Mouse (Mus musculus): ENCODE results near the gene Gm10944. TPM values are rescaled to one million over a fixed set of nuclear protein-coding genes. Genes with fewer than 3 reads are reported as not detected.

Gm10944 gene
- not detected in 2 replicates for total RNA-seq (2014; rRNA removed)
- polyA plus RNA-seq (2015; fragmentation: Nextera tagmentation; extraction: Ambion mirVana): not detected in 2 replicates

DNA sequence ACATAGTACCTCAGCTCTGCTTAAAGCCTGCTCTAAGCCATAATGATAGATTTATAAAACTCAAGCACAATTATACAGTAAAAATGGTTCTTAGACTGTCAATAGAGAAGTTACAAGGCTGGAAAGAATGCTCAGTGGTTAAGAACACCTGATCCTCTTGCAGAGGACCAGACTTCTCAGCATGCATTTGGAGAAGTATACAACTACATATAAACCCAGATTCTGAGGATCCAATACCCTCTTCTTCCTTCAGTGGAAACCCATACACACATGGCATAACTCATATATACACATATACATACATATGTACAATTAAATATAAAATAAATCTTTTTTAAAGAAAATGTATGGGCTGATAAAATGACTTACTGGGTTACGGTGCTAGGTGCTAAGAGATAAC, at the start of gene Gm10944:
Gene Gm10944 (plus strand): TSS at position 301 of the 400 bp plus-strand sequence.
- Histone ChIP-seq H3K9me3 (ENCODE audit: low read length) (no peaks in the 10 kb centered on the region), H3K9ac (no peak within 1 kb of the TSS), H3K4me2 (ENCODE audit: low read depth) (no peak within 1 kb of the TSS), H3K4me3 (ENCODE audit: low read depth, low read length) (no peak within 1 kb of the TSS), H3K4me1 (ENCODE audit: insufficient read depth) (no peaks in the 10 kb centered on the region), H3K27ac (ENCODE audit: low read depth, low read length) (no peak within 1 kb of the TSS), H3K27me3 (ENCODE audit: insufficient read depth, low read length) (no peaks in the 10 kb centered on the region), H3K36me3 (ENCODE audit: insufficient read depth) (no peaks in the 10 kb centered on the region)
- DNase-seq: no peak
- WGBS: 98% methylated on average over 1 of the region's 1 CpGs
- TF ChIP-seq CTCF (IDR thresholded peaks at IDR 0.05; ENCODE audit: low read depth): no peak
- no peak for ATAC-seq

DNA sequence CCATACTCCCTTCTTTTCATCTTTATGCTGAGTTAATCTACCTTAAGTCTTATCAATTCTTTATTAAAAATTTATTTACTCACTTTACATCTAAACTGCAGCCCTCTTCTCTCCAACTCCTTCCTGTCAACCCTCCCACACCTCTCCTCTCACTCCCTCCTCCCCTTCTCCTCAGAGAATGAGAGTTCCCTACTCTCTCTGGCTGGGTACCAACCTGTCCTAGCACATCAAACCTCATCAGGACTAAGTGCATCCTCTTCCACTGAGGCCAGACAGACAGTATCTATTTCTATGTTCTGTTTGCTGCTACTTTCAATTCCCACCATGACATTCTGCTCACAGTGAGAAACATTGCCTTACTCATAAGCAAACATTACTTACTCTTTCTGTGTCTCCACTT, 25.2 kb upstream of the Gm10944 start:
- Histone ChIP-seq H3K4me3 (ENCODE audit: low read depth, low read length) (no peak overlapping the region), H3K27ac (ENCODE audit: low read depth, low read length) (no peak overlapping the region), H3K9ac (no peak overlapping the region), H3K36me3 (ENCODE audit: insufficient read depth) (no peaks in the 10 kb centered on the region), H3K9me3 (ENCODE audit: low read length) (no peaks in the 10 kb centered on the region), H3K4me2 (ENCODE audit: low read depth) (no peak overlapping the region), H3K27me3 (ENCODE audit: insufficient read depth, low read length) (no peaks in the 10 kb centered on the region), H3K4me1 (ENCODE audit: insufficient read depth) (no peaks in the 10 kb centered on the region)
- TF ChIP-seq CTCF (IDR thresholded peaks at IDR 0.05; ENCODE audit: low read depth): no peak
- ATAC-seq (no peak), DNase-seq (no peak)

DNA sequence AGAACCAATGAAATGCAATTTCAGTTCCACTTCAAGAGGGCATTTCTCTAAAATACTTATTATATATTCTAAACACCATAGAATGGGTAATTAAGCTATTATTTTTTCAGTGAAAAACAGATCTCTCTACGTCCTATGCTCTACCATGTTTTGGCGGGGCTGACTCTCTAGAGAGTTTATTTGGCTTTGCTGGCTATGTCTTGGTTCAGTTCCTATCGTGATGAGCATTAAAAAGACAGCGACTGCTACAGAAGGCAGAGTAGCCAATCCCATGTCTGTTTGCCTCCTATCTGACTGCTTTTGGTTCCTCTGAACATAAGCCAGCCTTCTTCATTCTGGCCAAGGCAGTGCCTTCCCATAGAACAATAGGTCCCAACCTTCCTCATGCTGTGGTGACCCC, 24.5 kb upstream of the Gm10944 start:
- WGBS: 76% methylated on average over 4 of the region's 4 CpGs
- ATAC-seq (no peak), DNase-seq (no peak)
- H3K9me3 ChIP-seq (ENCODE audit: low read length): no peaks in the 10 kb centered on the region
- H3K4me2 ChIP-seq (ENCODE audit: low read depth): no peak overlapping the region
- no peak for TF ChIP-seq CTCF (IDR thresholded peaks at IDR 0.05; ENCODE audit: low read depth)
- H3K36me3 ChIP-seq (ENCODE audit: insufficient read depth): no peaks in the 10 kb centered on the region
- no peaks in the 10 kb centered on the region for H3K4me1 ChIP-seq (ENCODE audit: insufficient read depth)
- no peaks in the 10 kb centered on the region for H3K27me3 ChIP-seq (ENCODE audit: insufficient read depth, low read length)
- no peak overlapping the region for H3K4me3 ChIP-seq (ENCODE audit: low read depth, low read length)
- no peak overlapping the region for H3K9ac ChIP-seq
- H3K27ac ChIP-seq (ENCODE audit: low read depth, low read length): no peak overlapping the region

DNA sequence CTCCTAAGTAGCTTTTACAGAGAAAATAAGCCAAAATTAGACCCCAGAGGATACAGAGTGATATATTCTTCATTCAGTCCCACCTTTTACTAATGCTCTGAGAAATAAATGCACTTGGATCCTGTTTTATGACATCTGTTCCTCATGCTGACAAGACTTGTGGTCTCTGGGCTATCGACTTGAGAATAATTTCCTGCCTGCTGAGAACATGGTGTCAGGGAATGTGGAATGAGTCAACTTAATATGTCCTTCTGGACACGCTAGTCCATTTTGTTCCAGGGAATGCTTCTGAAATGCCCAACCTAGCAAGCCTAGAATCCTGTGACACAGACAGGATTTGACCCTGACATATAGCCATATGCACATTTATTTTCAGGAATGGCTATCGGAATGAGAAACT, 22.0 kb upstream of the Gm10944 start:
- no peaks in the 10 kb centered on the region for H3K27me3 ChIP-seq (ENCODE audit: insufficient read depth, low read length)
- H3K36me3 ChIP-seq (ENCODE audit: insufficient read depth): no peaks in the 10 kb centered on the region
- no peaks in the 10 kb centered on the region for H3K4me1 ChIP-seq (ENCODE audit: insufficient read depth)
- no peak overlapping the region for H3K4me3 ChIP-seq (ENCODE audit: low read depth, low read length)
- no peak overlapping the region for H3K9ac ChIP-seq
- 85% methylated on average over 3 of the region's 3 CpGs for WGBS
- no peaks in the 10 kb centered on the region for H3K9me3 ChIP-seq (ENCODE audit: low read length)
- no peak overlapping the region for H3K27ac ChIP-seq (ENCODE audit: low read depth, low read length)
- no peak overlapping the region for H3K4me2 ChIP-seq (ENCODE audit: low read depth)
- no peak for TF ChIP-seq CTCF (IDR thresholded peaks at IDR 0.05; ENCODE audit: low read depth)
- ATAC-seq: no peak
- no peak for DNase-seq

DNA sequence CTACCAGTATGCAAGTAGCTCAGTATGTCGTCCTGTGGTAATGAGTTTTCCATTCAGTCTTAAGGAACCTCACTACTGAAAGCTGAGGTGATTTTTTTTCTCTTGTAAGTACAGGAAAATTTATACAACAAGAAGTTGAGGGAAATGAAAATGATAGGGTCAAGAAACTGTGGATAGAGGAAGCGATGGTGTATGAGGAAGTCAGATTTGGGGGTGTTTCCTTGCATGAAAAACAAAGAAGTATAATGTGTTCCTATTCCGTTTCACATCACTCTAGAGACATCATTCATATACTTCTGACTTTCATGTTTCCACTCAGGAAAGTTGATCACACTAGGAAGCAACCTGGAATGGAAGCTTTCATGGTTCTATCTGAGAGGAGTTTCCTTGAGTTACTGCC, 21.2 kb upstream of the Gm10944 start:
- 74% methylated on average over 3 of the region's 3 CpGs for WGBS
- ATAC-seq: no peak
- Histone ChIP-seq H3K4me3 (ENCODE audit: low read depth, low read length) (no peak overlapping the region), H3K9ac (no peak overlapping the region), H3K36me3 (ENCODE audit: insufficient read depth) (no peaks in the 10 kb centered on the region), H3K4me1 (ENCODE audit: insufficient read depth) (no peaks in the 10 kb centered on the region), H3K4me2 (ENCODE audit: low read depth) (no peak overlapping the region), H3K9me3 (ENCODE audit: low read length) (no peaks in the 10 kb centered on the region), H3K27me3 (ENCODE audit: insufficient read depth, low read length) (no peaks in the 10 kb centered on the region), H3K27ac (ENCODE audit: low read depth, low read length) (no peak overlapping the region)
- DNase-seq: no peak
- TF ChIP-seq CTCF (IDR thresholded peaks at IDR 0.05; ENCODE audit: low read depth): no peak

DNA sequence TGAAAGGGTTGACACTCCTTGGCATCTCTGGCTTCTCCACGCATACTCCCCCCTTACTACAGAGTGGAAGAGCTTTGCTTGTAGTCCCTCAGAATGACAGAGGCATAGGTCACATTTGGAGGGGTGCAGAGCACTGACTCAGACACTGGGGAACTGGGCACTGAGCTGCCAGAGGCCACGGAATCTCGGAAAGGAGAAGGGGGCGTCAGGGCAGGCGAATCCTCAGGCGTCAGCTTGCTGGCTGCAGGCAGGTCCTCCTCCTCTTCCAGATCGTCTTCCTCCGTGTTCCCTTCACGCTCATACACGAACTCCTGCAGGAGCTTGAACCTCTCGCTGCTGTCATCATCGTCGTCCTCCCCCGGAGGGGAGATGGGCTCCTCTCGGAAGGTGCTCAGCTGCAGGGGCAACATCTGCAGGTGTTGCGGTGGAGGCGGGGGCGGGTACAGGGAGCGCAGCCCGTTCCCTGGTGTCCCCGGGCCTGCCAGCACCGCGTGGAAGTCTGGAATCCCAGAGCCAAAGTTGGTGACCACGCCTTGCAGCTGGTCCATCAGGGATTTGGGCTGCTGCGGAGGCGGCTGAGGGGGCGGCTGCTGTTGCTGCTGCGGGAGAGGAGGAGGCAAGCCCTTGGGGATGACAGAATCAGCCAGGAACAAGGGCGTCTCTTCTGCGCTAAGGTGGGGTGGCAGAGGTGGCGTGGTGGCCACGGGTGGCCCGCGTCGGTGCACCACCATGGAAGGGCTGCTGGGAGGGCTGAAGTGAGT, 7.9 kb downstream of the Gm10944 start:
- Histone ChIP-seq H3K4me1 (ENCODE audit: insufficient read depth) (0 out of 2 replicates have a peak, but pooled peaks cover 7% of the 10 kb centered on the region), H3K27me3 (ENCODE audit: insufficient read depth, low read length) (no peaks in the 10 kb centered on the region), H3K9me3 (ENCODE audit: low read length) (no peaks in the 10 kb centered on the region), H3K27ac (ENCODE audit: low read depth, low read length) (no peak overlapping the region), H3K4me3 (ENCODE audit: low read depth, low read length) (peak overlapping the region; percentile 44), H3K36me3 (ENCODE audit: insufficient read depth) (no peaks in the 10 kb centered on the region), H3K9ac (peak overlapping the region; percentile 54), H3K4me2 (ENCODE audit: low read depth) (peak overlapping the region; percentile 90)
- WGBS: 2% methylated on average over 35 of the region's 35 CpGs
- ATAC-seq (peak; percentile 75), DNase-seq (peak; percentile 53)
- TF ChIP-seq CTCF (IDR thresholded peaks at IDR 0.05; ENCODE audit: low read depth): no peak

DNA sequence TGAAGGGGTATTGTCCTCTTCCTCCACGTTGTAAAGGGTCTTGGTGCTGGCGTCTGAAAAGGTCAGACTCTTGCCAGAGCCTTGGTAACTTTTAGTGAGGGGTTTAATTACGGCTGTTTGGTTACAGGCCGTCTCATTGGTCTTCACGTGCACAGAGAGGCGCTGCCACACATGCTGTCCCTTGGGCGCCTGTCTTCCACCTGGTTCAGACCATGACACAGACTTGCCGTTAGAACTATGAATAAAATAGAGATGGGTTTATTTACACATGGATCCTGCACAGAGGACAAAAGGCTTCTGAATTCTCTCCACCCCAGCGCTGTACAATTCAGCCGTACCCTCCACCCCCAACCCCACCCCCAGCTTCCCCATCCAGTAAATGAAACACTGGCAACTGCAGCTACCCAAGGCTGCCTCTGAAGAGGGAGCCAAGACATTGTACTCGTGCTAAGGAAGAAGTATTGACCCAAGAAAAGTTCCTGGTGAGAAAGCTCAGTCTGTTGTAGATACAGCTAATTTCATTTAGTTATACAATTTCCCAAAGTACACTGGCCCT, 8.6 kb downstream of the Gm10944 start:
- Histone ChIP-seq H3K9me3 (ENCODE audit: low read length) (no peaks in the 10 kb centered on the region), H3K9ac (peak overlapping the region; percentile 54), H3K4me2 (ENCODE audit: low read depth) (peak overlapping the region; percentile 90), H3K27ac (ENCODE audit: low read depth, low read length) (no peak overlapping the region), H3K4me3 (ENCODE audit: low read depth, low read length) (peak overlapping the region; percentile 44), H3K4me1 (ENCODE audit: insufficient read depth) (0 out of 2 replicates have a peak, but pooled peaks cover 7% of the 10 kb centered on the region), H3K36me3 (ENCODE audit: insufficient read depth) (no peaks in the 10 kb centered on the region), H3K27me3 (ENCODE audit: insufficient read depth, low read length) (no peaks in the 10 kb centered on the region)
- TF ChIP-seq CTCF (IDR thresholded peaks at IDR 0.05; ENCODE audit: low read depth): no peak
- WGBS: 8% methylated on average over 11 of the region's 11 CpGs
- DNase-seq: no peak
- peak; percentile 15; the same call in 1 of the 2 replicates for ATAC-seq

Measured in forebrain, postnatal 0 days (tissue).